Mouse (Mus musculus) E14TG2a.4 (cell line): ENCODE data around the gene Synpr.

Experiments used
- CTCF ChIP-seq: conservative IDR thresholded peaks from 2 replicates; pipeline ENCODE4 v1.5.1; 2014; ENCODE audit warnings: low read length
- NANOG ChIP-seq: IDR thresholded peaks from 2 replicates; pipeline ENCODE4 v1.6.1; 2014; ENCODE audit warnings: borderline replicate concordance, low read length, mixed read lengths

DNA sequence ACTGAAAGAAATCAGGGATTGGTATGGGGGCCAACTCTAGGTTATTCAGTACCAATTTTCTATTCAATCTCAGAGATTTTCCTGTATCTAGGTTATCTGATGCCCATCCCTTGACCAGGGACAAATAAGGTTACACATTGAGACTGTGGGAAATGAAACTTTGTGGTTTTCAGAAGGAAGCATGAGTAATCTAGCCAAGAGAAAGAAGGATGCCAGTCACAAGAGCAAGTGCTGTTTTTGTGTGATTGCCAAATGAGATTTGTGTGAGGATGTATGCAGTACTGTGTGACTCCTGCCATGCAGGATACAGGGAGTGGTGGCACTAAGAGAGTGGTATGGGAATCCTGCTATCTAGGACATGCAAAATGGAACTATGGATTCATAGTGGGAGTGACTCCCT, 76.6 kb downstream of the Synpr start:
- TF ChIP-seq CTCF (no peak), NANOG (no peak)
